Mouse (Mus musculus): ENCODE results near the gene Vti1a.

GRCm38 (mm10) chr19:55284093-55284492 is 32.0 kb upstream of the Vti1a start:
- TF ChIP-seq CTCF (IDR thresholded peaks at IDR 0.05; ENCODE audit: low read depth) = no peak
- no peak for TF ChIP-seq EP300 (IDR thresholded peaks at IDR 0.05; ENCODE audit: low read depth)
